Mouse (Mus musculus) limb, embryonic 13.5 days (tissue): ENCODE measurements around the gene Mgat5. TPM values are rescaled to one million over a fixed set of nuclear protein-coding genes. Genes with fewer than 3 reads are reported as not detected.

Experiments
- ATAC-seq: fragments of 200-750 bp; cut with Nextera tagmentation; 2 replicates; pipeline ENCODE4 v1.8.0; 2017; ENCODE audit warnings: low read depth, moderate number of reproducible peaks, moderate TSS enrichment; ENCODE audit not compliant: low FRiP score
- H3K27ac ChIP-seq: fragments of 300-500 bp; sonication (generic); 2 replicates; pipeline ENCODE4 v1.5.1; 2015; ENCODE audit warnings: inconsistent platforms, mild to moderate bottlenecking, moderate library complexity
- H3K27me3 ChIP-seq: fragments of 300-500 bp; sonication (generic); 2 replicates; pipeline ENCODE4 v1.6.1; 2015; ENCODE audit warnings: mild to moderate bottlenecking, inconsistent platforms
- H3K36me3 ChIP-seq: fragments of 300-500 bp; sonication (generic); 2 replicates; pipeline ENCODE4 v1.6.1; 2015; ENCODE audit warnings: inconsistent platforms, mild to moderate bottlenecking, moderate library complexity
- H3K4me1 ChIP-seq: fragments of 300-500 bp; sonication (generic); 2 replicates; pipeline ENCODE4 v1.6.1; 2015; ENCODE audit warnings: inconsistent platforms
- H3K4me2 ChIP-seq: fragments of 300-500 bp; sonication (generic); replicated peaks from 2 replicates; pipeline ENCODE4 v1.6.1; 2015; ENCODE audit warnings: inconsistent platforms, mild to moderate bottlenecking, moderate library complexity
- H3K4me3 ChIP-seq: fragments of 300-500 bp; sonication (generic); 2 replicates; pipeline ENCODE4 v1.5.1; 2015; ENCODE audit warnings: moderate library complexity, mild to moderate bottlenecking, inconsistent platforms
- H3K9ac ChIP-seq: fragments of 300-500 bp; sonication (generic); 2 replicates; pipeline ENCODE4 v1.6.1; 2015; ENCODE audit warnings: mild to moderate bottlenecking, inconsistent platforms
- H3K9me3 ChIP-seq: fragments of 300-500 bp; sonication (generic); 2 replicates; pipeline ENCODE4 v1.6.1; 2016; ENCODE audit warnings: inconsistent platforms
- WGBS: fragments of 180-500 bp; shearing (Covaris S2); methylation state at CpG from one replicate; pipeline ENCODE4 v1.1.7; 2015; 5-methylcytosine and 5-hydroxymethylcytosine counted together
- polyA plus RNA-seq: library from polyadenylated mRNA; unstranded; fragments of >200 nt; fragmentation: Nextera tagmentation; extraction: Ambion mirVana; gene quantifications from 2 replicates; pipeline ENCODE4 v1.2.1, GENCODE M21; 2015

Gene Mgat5
- polyA plus RNA-seq, 1 experiment from 2014 or later = 6.0 TPM

DNA sequence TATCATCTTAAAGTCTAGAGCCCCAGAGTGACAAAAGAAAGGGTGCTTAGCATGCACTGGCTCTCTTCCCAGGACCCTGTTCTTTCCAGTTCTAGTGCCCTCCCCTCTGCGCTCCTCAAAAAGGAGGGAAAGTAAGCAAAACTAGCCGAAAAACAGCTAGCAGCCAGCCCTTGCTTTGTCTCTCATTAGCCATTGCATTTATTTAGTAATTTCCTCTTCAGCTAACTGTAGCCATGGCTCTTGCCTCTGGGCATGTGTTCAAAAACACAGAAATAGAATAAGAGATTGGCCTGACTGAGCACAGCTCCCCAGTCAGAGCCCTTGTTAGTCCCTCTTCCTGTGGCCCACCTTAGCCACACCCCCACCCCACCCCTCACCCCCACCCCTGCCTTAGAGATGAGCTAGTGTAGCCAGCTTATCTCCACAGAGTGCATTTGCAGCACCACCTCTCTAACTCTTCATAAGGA, 204.2 kb downstream of the Mgat5 start:
- no peak for ATAC-seq
- no peak overlapping the region for H3K4me2 ChIP-seq
- H3K9ac ChIP-seq = no peak overlapping the region
- peaks cover 25% of the 10 kb centered on the region for H3K36me3 ChIP-seq
- H3K4me1 ChIP-seq = peaks cover 21% of the 10 kb centered on the region
- no peaks in the 10 kb centered on the region for H3K9me3 ChIP-seq
- 46% methylated on average over 2 of the region's 2 CpGs for WGBS
- H3K27me3 ChIP-seq = no peaks in the 10 kb centered on the region
- no peak overlapping the region for H3K4me3 ChIP-seq
- no peak overlapping the region for H3K27ac ChIP-seq

DNA sequence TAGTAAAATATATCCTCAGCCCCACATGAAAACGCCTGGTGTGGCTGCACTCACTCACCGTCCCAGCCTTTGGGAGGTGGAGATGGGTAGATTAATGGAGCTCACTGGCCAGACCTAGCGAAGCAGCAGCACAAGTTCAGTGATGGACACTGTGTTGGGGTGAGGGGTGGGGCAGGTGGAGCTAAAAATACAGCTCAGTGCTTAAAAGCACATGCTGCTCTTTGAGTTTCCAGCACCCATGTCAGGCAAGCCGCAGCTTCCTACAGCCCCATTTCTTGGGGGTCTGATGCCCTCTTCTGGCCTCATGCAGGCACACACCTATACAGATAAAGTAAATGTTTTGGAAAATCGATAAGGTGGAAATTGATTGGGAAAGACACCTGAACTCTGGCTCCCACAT, 204.7 kb downstream of the Mgat5 start:
- ATAC-seq = no peak
- Histone ChIP-seq H3K9me3 (no peaks in the 10 kb centered on the region), H3K27me3 (no peaks in the 10 kb centered on the region)

DNA sequence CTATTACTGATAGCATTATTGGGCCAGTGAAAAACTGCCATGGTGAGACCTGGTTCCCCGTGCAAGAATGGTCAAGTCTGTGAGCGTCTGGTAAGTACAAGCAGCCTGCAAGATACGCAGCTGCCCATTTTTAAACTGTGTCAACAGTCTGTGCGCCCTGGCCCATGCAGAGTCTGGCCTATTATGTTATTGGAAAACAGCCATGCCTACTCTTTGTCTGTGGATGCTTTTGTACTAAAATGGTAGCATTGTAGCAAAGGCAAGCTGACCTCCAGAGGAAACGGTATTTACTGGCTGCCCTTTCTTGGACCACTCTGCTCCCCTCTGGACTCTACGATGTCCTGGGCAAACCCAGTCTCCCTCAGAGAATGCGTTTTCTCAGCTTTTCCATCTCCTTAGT, 209.7 kb downstream of the Mgat5 start:
- Histone ChIP-seq H3K4me1 (peaks cover 2% of the 10 kb centered on the region; the same call in 1 of the 2 replicates), H3K27ac (no peak overlapping the region), H3K4me3 (no peak overlapping the region), H3K9ac (no peak overlapping the region), H3K27me3 (no peaks in the 10 kb centered on the region), H3K36me3 (peaks cover 49% of the 10 kb centered on the region), H3K9me3 (no peaks in the 10 kb centered on the region), H3K4me2 (no peak overlapping the region)
- 84% methylated on average over 7 of the region's 7 CpGs for WGBS
- no peak for ATAC-seq

More for the DNA sequence above, 204.7 kb downstream of the Mgat5 start:
- WGBS = 39% methylated on average over 5 of the region's 5 CpGs
- H3K27ac ChIP-seq = no peak overlapping the region
- peaks cover 29% of the 10 kb centered on the region for H3K36me3 ChIP-seq
- no peak overlapping the region for H3K4me3 ChIP-seq
- no peak overlapping the region for H3K4me2 ChIP-seq
- H3K4me1 ChIP-seq = peaks cover 21% of the 10 kb centered on the region
- H3K9ac ChIP-seq = no peak overlapping the region

DNA sequence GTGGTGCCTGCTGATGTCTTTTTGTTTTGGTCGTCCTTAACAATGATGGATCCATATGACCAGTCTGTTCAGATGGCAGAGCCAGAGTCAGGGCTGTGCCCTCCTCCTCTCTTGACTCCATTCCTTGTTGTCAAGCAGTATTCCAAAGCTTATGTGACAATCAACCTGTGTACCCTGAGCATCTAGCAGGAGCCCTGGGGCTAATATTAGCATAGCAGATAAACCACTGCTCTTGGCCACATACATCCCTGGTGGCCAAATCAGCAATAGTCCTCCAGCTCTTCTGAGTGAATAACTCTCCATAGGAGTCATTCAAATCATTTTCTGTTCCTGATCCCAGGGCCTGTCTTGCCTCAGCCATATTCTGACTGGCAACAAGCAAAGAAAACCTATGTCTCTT, 211.1 kb downstream of the Mgat5 start:
- H3K4me3 ChIP-seq = no peak overlapping the region
- 94% methylated on average over 1 of the region's 1 CpGs for WGBS
- ATAC-seq = no peak

DNA sequence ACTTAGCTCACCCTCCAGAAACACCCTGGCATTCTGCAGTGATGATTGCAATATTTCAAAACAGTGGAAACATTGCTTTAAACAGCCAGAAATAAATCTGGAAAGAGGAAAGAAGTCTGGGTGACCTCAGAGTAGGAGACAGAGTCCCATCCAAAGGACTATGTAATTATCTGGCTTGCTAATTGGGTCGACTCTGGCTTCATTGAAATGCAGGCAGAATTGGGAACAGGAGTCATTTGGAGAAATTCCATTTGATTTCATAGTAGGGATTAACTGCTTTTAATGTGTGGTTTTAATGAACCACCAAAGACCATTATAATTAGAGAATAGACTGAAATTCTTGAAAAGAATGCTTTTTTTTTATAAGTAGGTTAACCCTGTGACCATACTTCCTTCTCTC, 212.2 kb downstream of the Mgat5 start:
- H3K36me3 ChIP-seq = peaks cover 44% of the 10 kb centered on the region
- no peak overlapping the region for H3K4me3 ChIP-seq
- no peaks in the 10 kb centered on the region for H3K27me3 ChIP-seq
- H3K9me3 ChIP-seq = no peaks in the 10 kb centered on the region
- no peak overlapping the region for H3K27ac ChIP-seq
- 73% methylated on average over 1 of the region's 1 CpGs for WGBS
- H3K9ac ChIP-seq = no peak overlapping the region
- no peak for ATAC-seq
- H3K4me2 ChIP-seq = no peak overlapping the region
- H3K4me1 ChIP-seq = peaks cover 9% of the 10 kb centered on the region; the same call in 1 of the 2 replicates

More for the DNA sequence above, 211.1 kb downstream of the Mgat5 start:
- peaks cover 9% of the 10 kb centered on the region; the same call in 1 of the 2 replicates for H3K4me1 ChIP-seq
- no peaks in the 10 kb centered on the region for H3K27me3 ChIP-seq
- H3K4me2 ChIP-seq = no peak overlapping the region
- no peak overlapping the region for H3K9ac ChIP-seq
- H3K36me3 ChIP-seq = peaks cover 49% of the 10 kb centered on the region
- no peaks in the 10 kb centered on the region for H3K9me3 ChIP-seq
- no peak overlapping the region for H3K27ac ChIP-seq

DNA sequence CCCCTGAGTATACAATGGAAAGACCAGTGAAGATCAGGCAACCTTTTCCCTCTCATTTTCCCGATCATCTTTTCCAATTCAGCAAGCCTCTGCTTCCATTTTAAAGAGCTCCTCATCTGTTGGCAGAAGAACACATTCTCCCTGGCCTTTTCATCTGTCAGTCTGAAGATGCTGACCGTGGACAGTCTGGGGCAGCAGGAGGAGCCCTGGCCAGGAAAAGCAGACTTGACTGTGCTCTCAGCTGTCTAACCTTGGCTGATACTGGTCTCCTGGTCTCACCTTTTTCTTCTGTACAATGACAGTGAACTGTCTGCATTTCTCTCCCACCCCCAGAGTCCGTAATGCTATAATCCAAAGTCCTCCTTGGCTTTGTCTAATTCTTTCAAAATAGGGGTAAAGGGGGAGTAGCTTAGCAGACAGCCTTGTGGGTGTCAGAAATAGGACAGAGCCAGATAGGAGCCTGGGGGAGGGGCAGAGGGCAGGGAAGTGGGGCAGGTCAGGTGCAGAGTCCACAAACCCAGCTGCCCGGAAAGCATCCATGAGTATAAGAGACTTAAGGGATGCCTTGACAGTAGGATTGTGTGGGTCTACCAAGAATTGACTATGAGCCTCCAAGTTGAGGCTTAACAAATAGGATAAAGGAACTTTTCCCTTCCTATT, 214.2 kb downstream of the Mgat5 start:
- peaks cover 29% of the 10 kb centered on the region for H3K36me3 ChIP-seq
- H3K9me3 ChIP-seq = no peaks in the 10 kb centered on the region
- peaks cover 15% of the 10 kb centered on the region for H3K4me1 ChIP-seq
- no peak overlapping the region for H3K4me2 ChIP-seq
- H3K27ac ChIP-seq = no peak overlapping the region
- H3K9ac ChIP-seq = no peak overlapping the region
- WGBS = 92% methylated on average over 4 of the region's 4 CpGs
- no peak for ATAC-seq
- no peak overlapping the region for H3K4me3 ChIP-seq
- H3K27me3 ChIP-seq = no peaks in the 10 kb centered on the region

DNA sequence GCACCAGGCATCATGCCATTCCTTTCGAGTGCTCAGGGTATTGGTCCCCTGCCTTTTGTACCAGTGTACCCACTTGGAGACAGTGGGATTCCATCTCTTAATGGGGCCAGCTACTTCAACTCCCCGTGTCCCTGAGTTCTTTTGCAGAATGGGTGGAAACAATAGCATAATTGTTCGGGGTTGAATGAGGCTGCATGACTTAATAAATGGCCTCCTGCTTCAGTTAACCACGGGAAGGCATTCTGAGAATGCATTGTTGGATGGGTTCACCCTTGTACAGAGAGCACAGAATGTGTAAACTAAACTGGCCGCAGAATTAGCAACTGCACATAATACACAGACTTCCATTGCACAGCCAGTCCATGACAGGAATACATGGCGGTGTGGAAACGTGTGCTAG, 214.8 kb downstream of the Mgat5 start:
- H3K4me3 ChIP-seq = no peak overlapping the region
- H3K9me3 ChIP-seq = no peaks in the 10 kb centered on the region
- H3K27me3 ChIP-seq = no peaks in the 10 kb centered on the region
- peaks cover 20% of the 10 kb centered on the region for H3K4me1 ChIP-seq
- no peak overlapping the region for H3K9ac ChIP-seq
- no peak overlapping the region for H3K27ac ChIP-seq
- 77% methylated on average over 7 of the region's 7 CpGs for WGBS
- H3K36me3 ChIP-seq = peaks cover 24% of the 10 kb centered on the region
- ATAC-seq = no peak
- no peak overlapping the region for H3K4me2 ChIP-seq

DNA sequence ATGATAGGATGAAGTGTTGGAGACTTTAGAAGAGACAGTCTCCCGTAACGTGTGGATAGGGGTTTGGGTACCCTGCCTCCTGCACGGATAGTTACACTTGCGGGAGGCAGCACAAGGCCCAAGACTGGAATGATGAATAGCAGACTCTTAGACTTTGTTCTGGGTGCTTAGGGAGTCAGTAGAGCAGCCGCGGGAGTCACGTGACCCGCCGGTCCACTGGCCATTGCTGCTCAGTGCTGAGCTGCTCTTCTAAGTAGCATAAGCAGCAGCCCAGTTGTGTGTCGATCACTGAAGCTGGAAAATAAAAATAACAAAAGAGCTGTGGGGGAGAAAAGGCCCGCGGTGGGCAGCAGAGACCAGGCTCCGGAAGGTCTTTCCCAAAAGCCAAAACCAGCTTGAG, 215.6 kb downstream of the Mgat5 start:
- ATAC-seq = no peak
- no peaks in the 10 kb centered on the region for H3K9me3 ChIP-seq
- H3K4me3 ChIP-seq = no peak overlapping the region
- no peak overlapping the region for H3K27ac ChIP-seq
- H3K36me3 ChIP-seq = peaks cover 16% of the 10 kb centered on the region
- H3K4me1 ChIP-seq = peaks cover 27% of the 10 kb centered on the region
- WGBS = 60% methylated on average over 13 of the region's 13 CpGs
- no peak overlapping the region for H3K9ac ChIP-seq
- H3K27me3 ChIP-seq = no peaks in the 10 kb centered on the region
- no peak overlapping the region for H3K4me2 ChIP-seq

DNA sequence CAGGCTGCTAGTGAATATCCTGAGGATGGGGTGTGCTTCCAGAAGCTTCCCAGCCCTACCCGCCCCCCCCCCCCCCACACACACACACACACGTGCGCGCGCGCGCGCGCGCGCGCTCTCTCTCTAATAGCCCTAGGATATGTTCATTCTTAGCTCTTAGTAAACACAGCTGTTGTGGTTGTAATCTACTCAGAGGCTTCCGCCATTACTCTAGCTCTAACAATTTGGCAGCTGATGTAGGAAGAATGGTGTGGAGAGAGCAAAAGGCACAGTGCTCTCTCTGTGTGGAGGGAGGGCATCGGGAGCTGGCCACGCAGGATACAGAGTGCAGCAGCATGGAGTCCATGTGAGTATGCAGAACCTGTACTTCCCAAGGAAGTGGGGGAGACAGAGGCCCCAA, 216.0 kb downstream of the Mgat5 start:
- peaks cover 27% of the 10 kb centered on the region for H3K4me1 ChIP-seq
- H3K36me3 ChIP-seq = peaks cover 12% of the 10 kb centered on the region
- 75% methylated on average over 15 of the region's 15 CpGs for WGBS
- no peaks in the 10 kb centered on the region for H3K9me3 ChIP-seq
- H3K4me3 ChIP-seq = no peak overlapping the region
- H3K27me3 ChIP-seq = no peaks in the 10 kb centered on the region
- no peak overlapping the region for H3K4me2 ChIP-seq
- ATAC-seq = no peak
- H3K27ac ChIP-seq = no peak overlapping the region
- H3K9ac ChIP-seq = no peak overlapping the region

DNA sequence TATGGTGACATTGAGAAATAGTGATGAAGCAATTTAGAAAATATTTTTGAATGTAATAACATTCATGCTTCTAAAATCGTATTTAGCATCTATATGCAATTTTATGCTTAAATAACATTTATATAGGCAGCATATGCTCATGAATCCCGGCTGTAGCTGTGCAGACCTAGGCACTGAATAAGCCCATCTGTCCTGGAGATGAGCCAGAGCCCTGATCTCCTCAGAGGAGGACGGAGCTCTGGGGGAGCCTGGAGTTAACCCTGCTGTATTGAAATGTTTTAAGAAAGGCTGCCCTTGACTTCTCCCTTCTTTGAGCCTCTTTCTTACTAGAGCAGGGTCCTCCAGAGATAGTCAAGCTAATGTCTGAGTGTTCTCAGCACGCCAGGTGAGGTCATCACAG, 217.8 kb downstream of the Mgat5 start:
- Histone ChIP-seq H3K36me3 (peaks cover 3% of the 10 kb centered on the region), H3K4me2 (no peak overlapping the region), H3K27me3 (no peaks in the 10 kb centered on the region), H3K9me3 (no peaks in the 10 kb centered on the region), H3K9ac (no peak overlapping the region), H3K4me1 (peaks cover 27% of the 10 kb centered on the region), H3K4me3 (no peak overlapping the region), H3K27ac (no peak overlapping the region)
- no peak for ATAC-seq
- 69% methylated on average over 4 of the region's 4 CpGs for WGBS

DNA sequence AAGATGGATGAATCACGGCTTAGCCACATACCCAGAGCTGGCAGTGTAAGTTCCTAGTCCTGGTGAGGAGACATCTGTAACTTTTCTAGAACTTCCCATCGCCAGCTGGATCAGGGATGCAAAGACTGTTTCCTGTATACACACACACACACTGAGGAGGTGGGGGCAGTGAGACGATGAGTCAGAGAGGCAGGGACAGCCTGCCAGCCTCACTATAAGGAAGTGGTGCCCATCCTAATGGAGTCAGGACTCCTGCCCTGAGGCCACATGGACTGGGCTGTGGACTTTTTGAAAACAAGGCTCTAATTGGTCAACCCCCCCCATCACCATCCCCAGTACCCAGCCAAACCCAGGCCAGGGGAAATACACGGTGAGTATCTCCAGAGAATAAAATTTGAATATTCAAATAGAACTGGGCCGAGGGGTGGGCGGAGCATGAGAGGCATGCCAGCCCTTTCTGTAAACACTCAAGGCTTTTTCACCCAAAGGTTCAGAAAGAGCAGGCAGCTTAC, 220.3 kb downstream of the Mgat5 start:
- ATAC-seq = no peak
- Histone ChIP-seq H3K27ac (no peak overlapping the region), H3K9me3 (no peaks in the 10 kb centered on the region), H3K4me3 (no peak overlapping the region), H3K4me1 (peaks cover 22% of the 10 kb centered on the region), H3K36me3 (no peaks in the 10 kb centered on the region), H3K4me2 (no peak overlapping the region), H3K27me3 (no peaks in the 10 kb centered on the region), H3K9ac (no peak overlapping the region)
- 45% methylated on average over 6 of the region's 6 CpGs for WGBS

DNA sequence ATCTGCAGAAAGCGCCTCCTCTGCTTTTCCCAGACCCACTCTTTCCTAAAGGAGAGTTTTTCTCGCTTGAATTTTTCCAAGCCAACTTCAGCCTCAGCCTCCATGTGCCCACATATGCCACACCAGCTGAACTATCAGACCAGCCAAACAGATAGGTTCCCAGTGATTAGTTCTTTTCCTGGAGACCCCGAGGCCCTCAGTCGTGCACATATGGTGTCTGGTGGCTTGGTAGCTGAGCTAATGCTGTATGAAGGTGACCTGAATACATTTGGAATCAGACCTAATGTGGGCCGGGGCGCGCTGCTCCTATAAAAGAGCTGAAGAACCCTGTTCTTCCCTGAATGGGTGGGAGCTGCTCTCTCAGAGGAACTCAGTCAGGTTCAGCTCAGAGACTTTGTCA, 225.5 kb downstream of the Mgat5 start:
- Histone ChIP-seq H3K9ac (no peak overlapping the region), H3K4me2 (no peak overlapping the region), H3K27me3 (no peaks in the 10 kb centered on the region), H3K4me1 (peaks cover 20% of the 10 kb centered on the region), H3K4me3 (no peak overlapping the region), H3K9me3 (no peaks in the 10 kb centered on the region), H3K27ac (no peak overlapping the region; the same call in 1 of the 2 replicates), H3K36me3 (no peaks in the 10 kb centered on the region)
- WGBS = 75% methylated on average over 7 of the region's 7 CpGs
- ATAC-seq = no peak

DNA sequence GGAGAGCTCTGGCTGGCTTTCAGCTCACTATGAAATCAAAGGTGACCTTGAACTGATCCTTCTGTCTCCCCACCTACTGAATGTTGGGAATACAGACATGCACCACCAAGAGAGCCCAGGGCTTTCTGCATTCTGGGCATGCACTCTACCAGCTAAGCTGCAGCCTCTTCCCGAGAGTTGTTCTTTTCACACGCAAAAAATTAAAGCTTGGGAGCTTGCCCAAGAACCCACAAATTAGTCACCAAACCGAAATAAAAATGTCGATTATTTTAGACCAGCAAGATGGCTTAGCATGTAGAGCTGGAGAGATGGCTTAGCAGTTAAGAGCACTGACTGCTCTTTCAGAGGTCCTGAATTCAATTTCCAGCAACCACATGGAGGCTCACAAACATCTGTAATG, 230.0 kb downstream of the Mgat5 start:
- H3K9ac ChIP-seq = no peak overlapping the region
- no peak overlapping the region for H3K4me2 ChIP-seq
- ATAC-seq = no peak
- no peaks in the 10 kb centered on the region for H3K36me3 ChIP-seq
- no peaks in the 10 kb centered on the region for H3K9me3 ChIP-seq
- no peak overlapping the region for H3K4me3 ChIP-seq
- 82% methylated on average over 4 of the region's 4 CpGs for WGBS
- no peak overlapping the region for H3K27ac ChIP-seq
- H3K4me1 ChIP-seq = peaks cover 55% of the 10 kb centered on the region
- no peaks in the 10 kb centered on the region for H3K27me3 ChIP-seq
